Mouse (Mus musculus) embryonic facial prominence, embryonic 13.5 days (tissue): ENCODE measurements around the gene Iqgap1. TPM values are rescaled to one million over a fixed set of nuclear protein-coding genes. Genes with fewer than 3 reads are reported as not detected.

Experiments used
- ATAC-seq: fragments of 200-750 bp; cut with Nextera tagmentation; 2 replicates; pipeline ENCODE4 v1.8.0; 2017; ENCODE audit warnings: low read depth; ENCODE audit not compliant: insufficient number of reproducible peaks, insufficient read depth, low FRiP score, low TSS enrichment
- H3K27ac ChIP-seq: fragments of 300-500 bp; sonication (generic); 2 replicates; pipeline ENCODE4 v1.5.1; 2015; ENCODE audit warnings: moderate library complexity, mild to moderate bottlenecking, inconsistent platforms
- H3K27me3 ChIP-seq: fragments of 300-500 bp; sonication (generic); 2 replicates; pipeline ENCODE4 v1.6.1; 2015; ENCODE audit warnings: mild to moderate bottlenecking, inconsistent platforms
- H3K36me3 ChIP-seq: fragments of 300-500 bp; sonication (generic); 2 replicates; pipeline ENCODE4 v1.6.1; 2015; ENCODE audit warnings: mild to moderate bottlenecking, inconsistent platforms
- H3K4me1 ChIP-seq: fragments of 300-500 bp; sonication (generic); 2 replicates; pipeline ENCODE4 v1.6.1; 2015; ENCODE audit warnings: inconsistent platforms
- H3K4me2 ChIP-seq: fragments of 300-500 bp; sonication (generic); 2 replicates; pipeline ENCODE4 v1.6.1; 2015; ENCODE audit warnings: moderate library complexity, mild to moderate bottlenecking, inconsistent platforms
- H3K4me3 ChIP-seq: fragments of 300-500 bp; sonication (generic); 2 replicates; pipeline ENCODE4 v1.5.1; 2015; ENCODE audit warnings: mild to moderate bottlenecking, inconsistent platforms
- H3K9ac ChIP-seq: fragments of 300-500 bp; sonication (generic); 2 replicates; pipeline ENCODE4 v1.6.1; 2015; ENCODE audit warnings: mild to moderate bottlenecking, inconsistent platforms
- H3K9me3 ChIP-seq: fragments of 300-500 bp; sonication (generic); 2 replicates; pipeline ENCODE4 v1.6.1; 2016; ENCODE audit warnings: inconsistent platforms
- WGBS: fragments of 180-500 bp; shearing (Covaris S2); methylation state at CpG from one replicate; pipeline ENCODE4 v1.1.7; 2015; ENCODE audit warnings: mixed read lengths; 5-methylcytosine and 5-hydroxymethylcytosine counted together
- polyA plus RNA-seq: library from polyadenylated mRNA; unstranded; fragments of >200 nt; fragmentation: Nextera tagmentation; extraction: Ambion mirVana; gene quantifications from 2 replicates; pipeline ENCODE4 v1.2.1, GENCODE M21; 2015

Iqgap1 gene
- polyA plus RNA-seq, 1 experiment from 2014 or later = 56.0 TPM

DNA sequence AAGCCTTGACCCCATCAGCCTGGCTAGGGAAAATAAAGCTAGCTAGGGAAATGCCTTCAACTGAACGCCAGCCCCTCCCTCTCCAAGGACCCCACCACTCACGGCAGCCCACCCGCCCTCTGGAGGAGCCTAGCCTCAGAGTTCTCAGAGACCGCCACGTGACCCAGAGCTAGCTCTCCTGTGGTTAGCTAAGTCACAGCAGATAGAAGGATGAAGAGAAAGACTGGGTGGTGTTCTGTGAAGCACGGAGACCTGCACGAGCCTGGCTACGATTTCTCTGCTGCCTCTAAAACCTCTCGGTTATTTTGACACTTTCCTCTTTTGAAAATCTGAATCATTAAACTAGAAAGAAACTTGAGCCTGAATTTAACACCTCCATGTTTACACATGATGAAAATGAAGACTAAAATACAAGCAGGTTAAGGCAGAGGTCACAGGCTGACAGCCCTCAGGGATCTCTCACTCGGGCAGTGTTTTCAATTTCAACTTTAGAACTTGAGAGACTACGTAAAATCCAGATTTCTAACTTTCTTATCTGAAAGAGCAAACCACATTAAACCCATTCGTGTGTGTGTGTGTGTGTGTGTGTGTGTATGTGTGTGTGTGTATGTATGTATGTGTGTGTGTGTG lies 145.4 kb downstream of the Iqgap1 start:
- Histone ChIP-seq H3K27ac (no peak overlapping the region), H3K4me2 (peak overlapping the region; percentile 5)

DNA sequence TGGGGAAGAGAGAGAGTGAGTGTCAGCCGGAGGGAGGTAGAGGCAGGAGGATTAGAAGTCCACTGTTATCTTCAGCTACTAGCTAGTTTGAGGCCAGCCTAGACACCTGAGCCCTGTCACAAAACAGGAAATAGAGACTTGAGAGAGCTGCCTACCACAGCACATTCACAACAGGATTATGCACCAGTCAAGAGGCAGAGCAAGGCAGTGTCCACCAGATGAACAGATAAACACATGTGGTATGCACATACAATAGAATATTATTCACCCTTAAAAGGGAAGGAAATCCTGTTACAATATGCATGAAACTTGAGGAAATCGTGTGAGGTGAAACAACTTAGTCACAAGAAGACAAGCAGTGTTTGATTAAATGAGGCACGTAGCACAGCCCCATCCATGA lies 153.5 kb downstream of the Iqgap1 start:
- Histone ChIP-seq H3K4me2 (no peak overlapping the region), H3K27me3 (no peaks in the 10 kb centered on the region), H3K4me1 (peaks cover 29% of the 10 kb centered on the region), H3K9ac (no peak overlapping the region), H3K9me3 (no peaks in the 10 kb centered on the region), H3K36me3 (peaks cover 16% of the 10 kb centered on the region), H3K27ac (no peak overlapping the region), H3K4me3 (no peak overlapping the region)
- WGBS = 65% methylated on average over 3 of the region's 3 CpGs
- no peak for ATAC-seq

More for the DNA sequence above, 145.4 kb downstream of the Iqgap1 start:
- peaks cover 7% of the 10 kb centered on the region; the same call in 1 of the 2 replicates for H3K36me3 ChIP-seq
- no peaks in the 10 kb centered on the region for H3K27me3 ChIP-seq
- H3K9me3 ChIP-seq = no peaks in the 10 kb centered on the region
- peaks cover 30% of the 10 kb centered on the region for H3K4me1 ChIP-seq
- H3K4me3 ChIP-seq = no peak overlapping the region
- no peak for ATAC-seq
- H3K9ac ChIP-seq = no peak overlapping the region
- WGBS = 12% methylated on average over 12 of the region's 12 CpGs

DNA sequence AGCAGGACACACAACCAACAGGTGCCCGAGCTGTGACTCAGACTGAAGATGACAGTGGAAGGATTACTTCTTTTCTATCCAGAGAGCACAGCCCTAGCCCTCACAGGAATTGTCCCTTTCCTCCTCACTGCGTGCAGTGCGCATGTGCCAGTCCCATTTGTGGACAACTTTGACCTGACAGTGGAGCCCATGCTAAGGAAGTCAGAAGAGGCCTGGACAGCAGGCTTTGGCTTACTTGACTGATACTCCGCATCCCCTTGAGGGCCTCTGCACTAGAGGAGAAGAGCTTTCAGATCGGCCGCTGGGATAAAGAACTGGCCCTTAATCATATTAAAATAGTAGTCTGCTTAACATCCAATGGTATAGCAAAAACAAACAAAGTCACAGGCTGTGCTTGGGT lies 154.9 kb downstream of the Iqgap1 start:
- Histone ChIP-seq H3K4me3 (no peak overlapping the region), H3K36me3 (peaks cover 9% of the 10 kb centered on the region), H3K9ac (no peak overlapping the region), H3K4me1 (peaks cover 39% of the 10 kb centered on the region), H3K9me3 (no peaks in the 10 kb centered on the region), H3K27me3 (no peaks in the 10 kb centered on the region), H3K4me2 (no peak overlapping the region), H3K27ac (no peak overlapping the region)
- WGBS = 85% methylated on average over 6 of the region's 6 CpGs
- ATAC-seq = no peak

DNA sequence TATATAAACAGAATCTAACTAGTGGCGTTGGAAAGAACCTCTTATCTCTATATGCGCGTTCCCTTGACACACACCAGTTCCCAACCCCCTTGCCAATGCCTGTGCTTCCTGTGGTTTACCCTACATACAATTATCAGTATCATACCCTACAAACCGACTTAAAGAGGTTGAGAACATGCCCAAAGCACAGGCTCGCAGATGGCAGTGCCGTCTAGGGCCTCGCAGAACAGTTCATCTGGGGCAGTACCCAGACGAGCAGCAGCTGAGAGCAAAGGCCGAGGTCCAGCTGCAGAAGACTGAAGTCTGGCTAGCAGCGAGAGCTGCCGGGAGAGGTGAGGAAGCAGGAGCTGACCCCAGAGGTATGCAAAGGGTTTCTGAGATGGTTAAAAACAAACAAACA lies 158.6 kb downstream of the Iqgap1 start:
- 0 out of 2 replicates have a peak, but pooled peaks cover 1% of the 10 kb centered on the region for H3K36me3 ChIP-seq
- peak overlapping the region; percentile 78 for H3K27ac ChIP-seq
- 43% methylated on average over 11 of the region's 11 CpGs for WGBS
- H3K9me3 ChIP-seq = no peaks in the 10 kb centered on the region
- no peak overlapping the region for H3K9ac ChIP-seq
- H3K4me2 ChIP-seq = peak overlapping the region; percentile 22; the same call in 1 of the 2 replicates
- H3K4me3 ChIP-seq = no peak overlapping the region
- H3K27me3 ChIP-seq = no peaks in the 10 kb centered on the region
- peaks cover 29% of the 10 kb centered on the region for H3K4me1 ChIP-seq
- ATAC-seq = no peak

DNA sequence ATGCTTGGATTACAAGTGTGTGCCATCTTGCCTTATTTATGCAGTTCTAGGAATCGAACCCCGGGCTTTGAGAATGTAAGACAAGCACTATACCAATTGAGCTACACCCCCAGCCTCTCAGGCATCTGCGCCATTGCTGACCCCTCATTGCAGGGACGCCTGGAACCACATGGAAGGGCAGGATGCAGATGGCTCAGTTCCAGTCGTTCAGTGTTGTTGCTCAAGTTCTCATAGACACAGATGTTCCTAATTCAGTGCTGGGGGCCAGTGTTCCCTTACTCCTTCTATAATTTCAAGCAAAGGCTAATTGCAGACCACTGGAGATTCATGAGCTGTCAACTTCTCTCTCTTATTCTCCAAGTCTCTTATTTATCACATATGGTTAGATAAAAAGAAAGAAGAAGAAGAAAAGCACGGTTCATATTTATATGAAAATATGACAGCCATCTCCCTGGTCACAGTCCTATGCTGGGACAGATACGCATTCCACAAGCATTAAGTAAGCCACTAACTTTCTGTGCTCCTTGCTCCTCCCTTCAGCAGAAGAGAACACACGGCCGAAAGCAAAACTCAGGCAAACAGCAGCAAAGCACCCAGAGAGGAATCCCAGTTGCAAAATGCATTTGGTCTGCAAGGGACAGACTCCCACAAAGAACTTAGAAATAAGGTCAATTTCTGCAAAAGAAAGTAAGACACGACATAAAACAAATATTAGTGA lies 159.4 kb downstream of the Iqgap1 start:
- 20% methylated on average over 10 of the region's 10 CpGs for WGBS
- peak; percentile 62; the same call in 1 of the 2 replicates for ATAC-seq
- peak overlapping the region; percentile 78 for H3K27ac ChIP-seq

More for the DNA sequence above, 159.4 kb downstream of the Iqgap1 start:
- no peaks in the 10 kb centered on the region for H3K9me3 ChIP-seq
- peaks cover 29% of the 10 kb centered on the region for H3K4me1 ChIP-seq
- H3K4me2 ChIP-seq = peak overlapping the region; percentile 22
- H3K4me3 ChIP-seq = no peak overlapping the region
- H3K36me3 ChIP-seq = no peaks in the 10 kb centered on the region
- H3K27me3 ChIP-seq = no peaks in the 10 kb centered on the region
- no peak overlapping the region for H3K9ac ChIP-seq

Other genes with a start within 250 kb of the Iqgap1 start
- gene Crtc3, start 137.1 kb downstream of the Iqgap1 start, polyA plus RNA-seq = 26.2 and 27.6 TPM in 2 replicates
- gene Zscan2, start 34.9 kb upstream of the Iqgap1 start, polyA plus RNA-seq = 3.3 and 3.9 TPM in 2 replicates
- 31.5 and 33.0 TPM in 2 replicates for gene Wdr73, start 75.3 kb upstream of the Iqgap1 start, polyA plus RNA-seq
- 5.6 and 5.8 TPM in 2 replicates for gene Nmb, start 79.1 kb upstream of the Iqgap1 start, polyA plus RNA-seq
- 212 and 227 TPM in 2 replicates for gene Sec11a, start 121.8 kb upstream of the Iqgap1 start, polyA plus RNA-seq
- 12.3 and 12.5 TPM in 2 replicates for gene Zfp592, start 167.7 kb upstream of the Iqgap1 start, polyA plus RNA-seq
- gene Alpk3, start 231.6 kb upstream of the Iqgap1 start, polyA plus RNA-seq = 0.34 and 0.44 TPM in 2 replicates